Mouse (Mus musculus): Measurements from ENCODE around the gene Traf3. TPM values are rescaled to one million over a fixed set of nuclear protein-coding genes. Genes with fewer than 3 reads are reported as not detected.
A peak's percentile ranks its signal among the peaks of the same experiment; 100 is the strongest.

The Traf3 gene
- 10 to 100 TPM; 91.9 to 93.3 TPM for total RNA-seq (2021)
- long read RNA-seq, experiment 1, full-length matches to known transcripts = 3 of 36 reads
- long read RNA-seq, experiment 1, partial matches to known transcripts = 1 of 36 reads
- long read RNA-seq, experiment 1, other reads (novel, unspliced or antisense) = 32 of 36 reads
- long read RNA-seq, experiment 2, full-length matches to known transcripts = 1 of 40 reads
- long read RNA-seq, experiment 2, partial matches to known transcripts = 38 of 40 reads
- long read RNA-seq, experiment 2, other reads (novel, unspliced or antisense) = 1 of 40 reads

DNA sequence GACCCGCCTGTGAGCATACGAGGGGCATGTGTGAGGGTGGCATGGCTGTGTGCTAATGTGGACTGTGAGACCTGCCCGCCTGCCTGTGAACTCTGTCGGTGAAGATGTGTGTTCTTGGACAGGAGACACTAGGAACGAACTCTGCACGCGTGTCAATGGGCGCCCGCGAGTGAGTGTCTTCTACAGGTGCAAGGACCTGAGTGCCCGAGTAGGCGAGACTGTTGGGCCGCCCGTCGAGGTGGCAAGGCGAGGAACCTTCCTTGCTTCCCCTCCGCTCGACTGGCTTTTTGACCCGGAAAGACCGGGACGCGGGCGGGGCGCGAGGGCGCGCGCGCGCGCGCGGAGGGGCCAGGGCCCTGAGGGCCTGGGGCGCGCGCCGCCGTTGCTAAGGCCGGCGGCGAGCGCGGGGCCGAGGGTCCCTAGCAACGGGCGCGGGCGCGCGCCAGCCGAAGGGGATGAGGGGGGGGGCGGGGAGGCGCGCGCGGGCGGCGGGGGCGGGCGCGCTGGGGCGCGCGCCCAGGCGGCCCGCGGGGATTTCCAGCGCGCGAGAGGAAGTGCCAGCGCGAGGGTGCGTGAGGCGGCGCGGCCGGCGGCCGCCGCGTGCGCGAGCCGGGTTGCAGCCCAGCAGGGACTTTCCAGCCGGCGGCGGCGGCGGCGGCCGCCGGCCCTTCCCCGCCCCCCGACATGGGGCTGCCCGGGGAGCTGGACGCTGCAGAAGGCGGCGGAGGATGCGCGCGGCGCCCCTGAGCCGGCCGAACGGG, at the start of gene Traf3:
TSS of gene Traf3 (plus strand) at position 540 of the 761 bp plus-strand sequence.
- peak; percentile 51 to 67 for DNase-seq (ENCODE audit: low spot score in 2 of 2)
- intact Hi-C loops (cut with DNase I) = no loop called here

DNA sequence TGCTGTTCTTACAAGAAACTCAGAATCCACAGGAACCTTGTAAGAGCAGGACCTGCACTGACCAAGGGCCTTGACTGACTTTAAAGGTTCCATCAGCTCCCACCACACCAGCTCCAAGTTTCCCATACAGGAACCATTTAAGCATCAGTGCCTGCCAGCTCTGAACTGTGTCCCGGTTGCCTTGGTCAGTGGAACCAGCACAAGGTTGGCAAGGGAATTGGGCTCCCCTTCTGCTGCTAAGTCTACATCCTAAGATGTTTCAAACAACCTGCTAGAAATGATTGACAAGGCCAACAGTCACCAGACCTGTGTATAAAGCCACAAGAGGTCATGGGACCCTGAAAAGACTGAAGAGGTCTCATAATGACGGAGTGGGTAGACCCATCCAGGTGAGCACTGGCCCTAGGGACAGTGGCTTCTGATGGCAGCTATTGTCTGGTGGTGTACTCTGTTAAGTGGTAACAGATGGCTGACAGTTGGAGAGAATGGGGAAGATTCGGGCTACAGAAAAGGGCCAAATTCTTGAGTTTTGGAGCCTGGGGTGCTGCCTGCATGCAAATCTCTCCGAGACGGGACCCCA, 46.6 kb upstream of the Traf3 start:
- intact Hi-C loops (cut with DNase I) = no loop called here
- DNase-seq (ENCODE audit: low spot score in 2 of 2) = no peak

DNA sequence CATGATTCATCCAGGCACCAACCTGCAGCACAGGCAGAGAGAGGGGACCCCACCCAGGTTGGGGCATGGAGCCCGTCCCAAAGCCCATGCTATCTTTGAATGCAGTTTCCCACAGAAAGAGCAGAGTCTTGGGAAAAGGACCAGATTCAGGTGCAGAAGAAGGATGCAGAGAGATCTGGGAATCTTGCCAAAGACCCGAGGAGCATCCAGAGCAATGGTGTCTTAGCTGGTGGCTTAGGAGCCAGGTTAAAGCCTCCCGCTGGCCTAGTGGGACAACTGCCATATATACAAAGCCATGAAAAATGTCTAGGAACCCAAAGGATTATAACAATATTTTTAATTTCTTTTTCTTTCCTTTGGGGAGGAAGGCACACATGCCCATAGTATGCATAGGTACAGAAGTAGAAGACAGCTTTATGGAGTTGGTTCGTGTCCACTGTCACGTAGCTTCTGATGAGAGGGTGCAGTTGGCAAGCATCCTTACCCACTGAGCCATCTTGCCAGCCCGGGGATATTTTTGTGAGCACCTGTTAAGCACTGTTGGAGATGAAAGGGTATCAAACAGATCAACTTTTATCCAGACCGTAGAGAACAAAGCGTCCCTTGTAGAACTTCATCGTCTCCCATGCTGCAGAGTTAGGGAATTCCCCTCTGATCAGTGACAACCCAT, 45.1 kb upstream of the Traf3 start:
- DNase-seq (ENCODE audit: low spot score in 2 of 2) = no peak
- intact Hi-C loops (cut with DNase I) = no loop called here

GRCm38 (mm10) chr12:111122332-111122852, 43.8 kb upstream of the Traf3 start:
- intact Hi-C loops (cut with DNase I) = no loop called here
- no peak for DNase-seq (ENCODE audit: low spot score in 2 of 2)

DNA sequence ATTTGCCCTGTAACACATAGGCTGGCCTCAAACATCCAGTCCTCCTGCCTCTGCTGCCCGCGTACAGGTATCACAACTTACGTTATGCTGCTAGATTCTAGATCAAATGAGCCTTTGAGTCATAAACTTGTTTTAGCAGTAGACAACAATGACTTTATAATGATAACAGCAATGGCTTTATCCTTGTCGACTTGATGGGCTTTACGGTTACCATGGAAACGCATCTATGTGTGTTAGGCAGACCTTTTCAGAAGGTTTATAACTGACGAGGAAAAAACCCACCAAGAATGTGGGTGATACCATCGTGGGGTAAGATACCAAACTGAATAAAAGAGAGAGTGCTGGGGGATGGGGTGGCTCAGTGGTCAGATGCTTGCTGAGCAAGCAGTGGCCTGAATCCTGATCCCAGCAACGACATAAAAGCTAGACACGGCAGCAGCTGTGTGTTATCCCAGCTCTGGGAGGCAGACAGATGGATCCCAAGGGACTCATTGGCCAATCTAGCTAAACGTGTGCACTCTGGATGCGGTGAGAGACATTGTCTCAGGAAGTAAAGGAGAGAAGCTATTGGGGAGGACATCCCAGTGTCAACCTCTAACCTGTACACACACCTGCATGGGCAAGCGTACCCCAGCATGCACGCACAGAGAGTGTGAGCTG, 41.4 kb upstream of the Traf3 start:
- intact Hi-C loops (cut with DNase I) = no loop called here
- peak in 1 of 2 experiments; percentile 33 for DNase-seq (ENCODE audit: low spot score in 2 of 2)

- no peak for DNase-seq (ENCODE audit: low spot score in 2 of 2)
- intact Hi-C loops (cut with DNase I) = no loop called here
Measured at GRCm38 (mm10) chr12:111125666-111126065, 40.5 kb upstream of the Traf3 start.

GRCm38 (mm10) chr12:111134169-111134568, 32.0 kb upstream of the Traf3 start:
- intact Hi-C loops (cut with DNase I) = no loop called here
- no peak for DNase-seq (ENCODE audit: low spot score in 2 of 2)

- intact Hi-C loops (cut with DNase I) = no loop called here
- DNase-seq (ENCODE audit: low spot score in 2 of 2) = peak in 1 of 2 experiments; percentile 45
Measured at GRCm38 (mm10) chr12:111134791-111135733, 31.1 kb upstream of the Traf3 start.

DNA sequence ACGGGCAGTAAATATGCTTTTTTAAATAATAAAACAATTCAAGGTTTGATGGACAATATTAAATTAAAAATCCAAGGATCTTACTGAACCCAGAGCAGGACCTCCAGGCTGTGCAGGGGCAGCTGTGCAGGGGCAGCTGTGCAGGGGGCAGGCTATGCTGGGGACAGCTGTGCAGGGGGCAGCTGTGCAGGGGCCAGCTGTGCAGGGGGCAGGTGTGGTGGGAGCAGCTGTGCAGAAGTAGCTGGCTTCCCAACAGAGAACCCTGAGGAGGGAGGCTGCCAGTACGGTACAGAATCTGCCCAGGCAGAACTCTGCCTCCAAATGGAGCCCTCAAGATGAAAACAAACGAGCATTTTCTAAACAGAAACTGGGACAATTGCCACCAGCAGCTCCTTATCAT, 30.2 kb upstream of the Traf3 start:
- DNase-seq (ENCODE audit: low spot score in 2 of 2) = no peak
- intact Hi-C loops (cut with DNase I) = no loop called here

GRCm38 (mm10) chr12:111137079-111137478, 29.1 kb upstream of the Traf3 start:
- no peak for DNase-seq (ENCODE audit: low spot score in 2 of 2)
- intact Hi-C loops (cut with DNase I) = no loop called here

GRCm38 (mm10) chr12:111143005-111143508, 23.1 kb upstream of the Traf3 start:
- intact Hi-C loops (cut with DNase I) = no loop called here

GRCm38 (mm10) chr12:111143509-111144063, 22.6 kb upstream of the Traf3 start:
- DNase-seq (ENCODE audit: low spot score in 2 of 2) = no peak
- intact Hi-C loops (cut with DNase I) = no loop called here

More at GRCm38 (mm10) chr12:111143005-111143508, 23.1 kb upstream of the Traf3 start:
- no peak for DNase-seq (ENCODE audit: low spot score in 2 of 2)

DNA sequence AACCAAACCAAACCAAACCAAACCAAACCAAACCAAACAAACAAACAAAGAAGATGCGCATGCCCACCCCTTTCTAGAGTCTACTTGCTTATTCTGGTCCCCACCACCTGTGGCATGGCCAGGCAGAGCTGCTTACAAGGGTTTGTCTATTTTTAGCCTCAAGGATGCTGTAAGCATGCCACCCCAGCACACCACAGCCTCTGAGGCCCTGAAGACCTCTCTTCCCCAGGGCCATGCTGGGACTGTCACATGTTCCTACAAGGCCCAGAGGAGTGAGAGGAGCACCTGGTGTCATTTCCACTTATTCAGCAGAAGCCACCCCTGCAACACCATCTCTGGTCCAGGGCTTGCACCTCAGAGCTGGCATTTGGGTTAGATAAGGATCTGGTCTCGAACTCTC, 21.6 kb upstream of the Traf3 start:
- intact Hi-C loops (cut with DNase I) = no loop called here
- no peak for DNase-seq (ENCODE audit: low spot score in 2 of 2)

- intact Hi-C loops (cut with DNase I) = no loop called here
Measured at GRCm38 (mm10) chr12:111145269-111145668, 20.9 kb upstream of the Traf3 start.

GRCm38 (mm10) chr12:111149495-111150235, 16.5 kb upstream of the Traf3 start:
- intact Hi-C loops (cut with DNase I) = no loop called here
- DNase-seq (ENCODE audit: low spot score in 2 of 2) = no peak

More at GRCm38 (mm10) chr12:111145269-111145668, 20.9 kb upstream of the Traf3 start:
- peak; percentile 69 to 89 for DNase-seq (ENCODE audit: low spot score in 2 of 2)

DNA sequence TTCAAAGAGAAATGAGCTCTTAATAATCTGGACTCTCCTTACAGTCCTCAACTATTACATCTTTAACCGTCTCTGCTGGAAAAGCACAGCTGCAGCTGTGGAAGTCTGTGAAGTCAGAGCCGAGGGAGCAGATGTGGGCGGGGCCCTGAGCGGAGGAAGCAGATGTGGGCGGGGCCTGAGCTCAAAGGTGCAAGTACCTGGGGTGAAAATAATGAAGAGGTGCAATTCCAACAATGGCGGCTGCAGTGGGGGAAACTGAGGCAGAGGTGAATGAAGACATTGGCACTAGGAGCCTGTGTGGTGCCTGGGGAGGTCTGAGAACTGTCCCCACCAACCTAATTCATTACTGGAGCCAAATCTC, 16.0 kb upstream of the Traf3 start:
- intact Hi-C loops (cut with DNase I) = no loop called here
- no peak for DNase-seq (ENCODE audit: low spot score in 2 of 2)
